Mouse (Mus musculus) liver, postnatal 0 days (tissue): ENCODE results near the gene Nrtn. TPM values are rescaled to one million over a fixed set of nuclear protein-coding genes. Genes with fewer than 3 reads are reported as not detected.
A peak's percentile ranks its signal among the peaks of the same experiment; 100 is the strongest.

Experiments
- ATAC-seq: fragments of 200-750 bp; cut with Nextera tagmentation; 2 replicates; pipeline ENCODE4 v1.8.0; 2017; ENCODE audit warnings: mild to moderate bottlenecking, moderate library complexity
- DNase-seq: peaks from one replicate; pipeline ENCODE4 v3.0.0-alpha.2; 2016
- H3K27ac ChIP-seq: fragments of 300-500 bp; sonication (generic); 2 replicates; pipeline ENCODE4 v1.5.1; 2014; ENCODE audit warnings: antibody characterized with exemption, moderate library complexity, mild to moderate bottlenecking, low read depth
- H3K27me3 ChIP-seq: fragments of 300-500 bp; sonication (generic); 2 replicates; pipeline ENCODE4 v1.6.1; 2014; ENCODE audit warnings: low read length, control low read depth, mixed read lengths; ENCODE audit not compliant: insufficient read depth
- H3K36me3 ChIP-seq: fragments of 300-500 bp; sonication (generic); replicated peaks from 2 replicates; pipeline ENCODE4 v1.6.1; 2014; ENCODE audit warnings: mild to moderate bottlenecking, control low read depth, low read length, moderate library complexity, mixed read lengths; ENCODE audit not compliant: insufficient read depth
- H3K4me1 ChIP-seq: fragments of 300-500 bp; sonication (generic); 2 replicates; pipeline ENCODE4 v1.6.1; 2014; ENCODE audit warnings: antibody characterized with exemption, mild to moderate bottlenecking, control low read depth; ENCODE audit not compliant: insufficient read depth
- H3K4me2 ChIP-seq: fragments of 300-500 bp; sonication (generic); 2 replicates; pipeline ENCODE4 v1.6.1; 2014; ENCODE audit warnings: low read depth, mild to moderate bottlenecking, low read length, moderate library complexity, mixed read lengths
- H3K4me3 ChIP-seq: fragments of 300-500 bp; sonication (generic); 2 replicates; pipeline ENCODE4 v1.5.1; 2014; ENCODE audit warnings: low read depth, low read length
- H3K9ac ChIP-seq: fragments of 300-500 bp; sonication (generic); replicated peaks from 2 replicates; pipeline ENCODE4 v1.6.1; 2014; ENCODE audit warnings: mild to moderate bottlenecking, moderate library complexity
- H3K9me3 ChIP-seq: fragments of 300-500 bp; sonication (generic); 2 replicates; pipeline ENCODE4 v1.6.1; 2016; ENCODE audit warnings: mild to moderate bottlenecking, control low read depth, low read length, mixed read lengths
- CTCF ChIP-seq: sonication (generic); IDR thresholded peaks from 2 replicates; pipeline ENCODE4 v1.5.1; 2016; ENCODE audit warnings: antibody characterized with exemption, low read depth
- EP300 ChIP-seq: IDR thresholded peaks from 2 replicates; pipeline ENCODE4 v1.6.1; 2016; ENCODE audit warnings: antibody characterized with exemption, low read depth, mild to moderate bottlenecking
- WGBS: fragments of 180-500 bp; shearing (Covaris S2); extraction: QIAGEN DNeasy Blood & Tissue Kit; methylation state at CpG from one replicate; pipeline ENCODE4 v1.1.7; 2014; ENCODE audit not compliant: insufficient replicate concordance; 5-methylcytosine and 5-hydroxymethylcytosine counted together
- polyA plus RNA-seq: library from polyadenylated mRNA; unstranded; fragments of >200 nt; fragmentation: Nextera tagmentation; extraction: Ambion mirVana; gene quantifications from 2 replicates; pipeline ENCODE4 v1.2.1, GENCODE M21; 2015

Nrtn gene
- polyA plus RNA-seq, 1 experiment from 2014 or later, result 1.2 TPM

GRCm38 (mm10) chr17:56727659-56728058 is 29.7 kb downstream of the Nrtn start:
- 10% methylated on average over 12 of the region's 12 CpGs for WGBS
- no peak overlapping the region for H3K4me3 ChIP-seq
- DNase-seq (no peak), ATAC-seq (no peak)
- no peaks in the 10 kb centered on the region for H3K9me3 ChIP-seq
- H3K4me2 ChIP-seq, result no peak overlapping the region
- H3K4me1 ChIP-seq, result peaks cover 3% of the 10 kb centered on the region; the same call in 1 of the 2 replicates
- no peak overlapping the region for H3K9ac ChIP-seq
- peaks cover 6% of the 10 kb centered on the region; the same call in 1 of the 2 replicates for H3K27me3 ChIP-seq
- TF ChIP-seq EP300 (no peak), CTCF (no peak)
- peaks cover 5% of the 10 kb centered on the region; the same call in 1 of the 2 replicates for H3K36me3 ChIP-seq
- H3K27ac ChIP-seq, result no peak overlapping the region

DNA sequence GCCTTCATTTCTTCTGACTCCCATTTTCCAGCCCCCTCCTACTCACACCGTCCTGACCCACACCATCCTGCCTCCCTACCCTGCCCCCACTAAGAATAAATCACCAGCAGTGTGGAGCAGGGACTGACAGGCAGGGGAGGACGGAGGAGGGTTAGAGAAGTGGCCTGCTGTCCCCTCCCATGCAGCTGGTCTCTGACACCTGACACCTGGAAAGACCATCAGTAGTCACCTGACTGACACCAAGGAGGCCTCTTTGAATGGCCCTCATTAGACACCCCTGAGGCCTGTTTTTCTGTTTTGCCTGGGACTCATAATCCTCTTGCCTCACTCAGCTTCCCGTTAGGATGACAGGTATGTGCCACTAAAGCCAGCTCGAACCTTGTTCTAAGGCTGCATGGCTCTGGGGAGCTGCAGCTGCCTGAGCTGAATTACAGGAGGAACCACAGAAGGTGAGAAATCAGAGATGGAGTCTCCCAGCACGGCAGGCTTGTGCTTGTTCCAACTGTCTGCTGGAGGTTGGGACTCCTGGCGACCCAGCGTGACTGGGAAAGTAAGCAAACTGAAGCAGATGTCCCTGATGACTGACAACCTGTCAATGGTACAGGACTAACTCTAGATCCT is 30.2 kb downstream of the Nrtn start:
- Histone ChIP-seq H3K27ac (no peak overlapping the region), H3K4me3 (no peak overlapping the region), H3K36me3 (peaks cover 9% of the 10 kb centered on the region; the same call in 1 of the 2 replicates), H3K4me1 (peaks cover 3% of the 10 kb centered on the region; the same call in 1 of the 2 replicates), H3K4me2 (no peak overlapping the region), H3K27me3 (peaks cover 6% of the 10 kb centered on the region; the same call in 1 of the 2 replicates), H3K9me3 (no peaks in the 10 kb centered on the region), H3K9ac (no peak overlapping the region)
- no peak for DNase-seq
- TF ChIP-seq CTCF (no peak), EP300 (no peak)
- WGBS, result 25% methylated on average over 7 of the region's 7 CpGs
- ATAC-seq, result no peak

DNA sequence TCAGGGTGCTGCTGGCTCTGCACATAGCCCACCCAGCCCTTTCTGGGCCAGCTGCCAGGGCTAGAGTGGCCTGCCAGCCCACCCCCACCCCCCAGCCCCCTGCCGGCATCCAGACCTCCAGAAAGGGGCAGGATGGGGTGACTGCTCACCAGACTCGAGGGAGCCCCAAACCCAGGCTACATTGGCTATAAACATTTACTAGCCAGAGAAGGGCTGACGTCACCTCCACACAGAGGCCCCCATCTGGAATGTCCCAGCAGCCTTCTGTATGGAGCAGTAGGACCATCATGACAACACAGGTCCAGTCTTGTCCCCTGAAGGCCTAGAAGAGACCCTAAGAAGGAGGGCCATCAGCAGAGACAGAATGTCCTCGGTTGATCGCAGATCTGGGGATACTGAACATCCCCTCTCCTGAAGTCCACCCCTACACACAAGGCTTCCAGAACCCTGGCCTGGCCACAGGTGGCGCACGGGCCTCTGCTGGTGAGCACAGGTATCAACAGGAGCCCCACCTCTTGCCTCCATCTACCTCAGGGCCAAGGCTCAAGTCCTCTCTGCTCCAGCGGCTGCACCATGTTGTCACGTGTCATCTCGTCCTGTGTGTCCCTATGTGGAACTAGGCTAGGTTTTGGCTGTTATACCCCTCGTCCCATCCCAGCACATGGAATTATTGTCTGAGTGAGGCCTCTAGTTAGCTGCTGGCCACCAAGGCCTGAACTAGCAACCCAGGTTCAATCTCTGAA is 33.7 kb downstream of the Nrtn start:
- peaks cover 5% of the 10 kb centered on the region; the same call in 1 of the 2 replicates for H3K27me3 ChIP-seq
- peaks cover 7% of the 10 kb centered on the region for H3K4me1 ChIP-seq
- no peak overlapping the region for H3K9ac ChIP-seq
- no peak overlapping the region for H3K4me2 ChIP-seq
- ATAC-seq (no peak), DNase-seq (no peak)
- H3K27ac ChIP-seq, result no peak overlapping the region
- H3K9me3 ChIP-seq, result no peaks in the 10 kb centered on the region
- peaks cover 18% of the 10 kb centered on the region; the same call in 1 of the 2 replicates for H3K36me3 ChIP-seq
- no peak overlapping the region for H3K4me3 ChIP-seq
- TF ChIP-seq EP300, result no peak
- TF ChIP-seq CTCF, result peak; percentile 21; the same call in 1 of the 2 replicates
- 85% methylated on average over 11 of the region's 11 CpGs for WGBS

DNA sequence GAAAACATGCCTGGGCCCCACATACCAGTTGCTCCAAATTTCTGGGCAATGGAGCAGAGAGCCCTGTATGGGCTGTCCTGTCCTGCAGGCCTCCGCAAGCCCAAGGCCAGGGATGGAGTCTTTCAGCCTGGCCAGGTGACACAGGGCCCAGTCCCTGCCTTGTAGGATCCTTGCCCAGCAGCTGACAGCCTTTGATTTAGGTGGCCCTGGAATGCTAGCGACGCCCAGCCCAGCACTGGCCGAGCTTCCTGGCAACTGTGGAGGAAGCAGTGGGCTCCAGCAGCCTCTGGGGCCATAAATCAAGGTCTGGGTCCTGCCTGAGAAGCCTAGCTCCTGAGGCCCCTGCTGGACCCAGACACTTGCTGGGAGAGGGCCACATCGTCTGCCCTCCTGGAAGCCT is 34.9 kb downstream of the Nrtn start:
- ATAC-seq (no peak), DNase-seq (no peak)
- Histone ChIP-seq H3K4me1 (peaks cover 10% of the 10 kb centered on the region), H3K27me3 (no peaks in the 10 kb centered on the region), H3K9ac (no peak overlapping the region), H3K36me3 (peaks cover 18% of the 10 kb centered on the region; the same call in 1 of the 2 replicates), H3K9me3 (no peaks in the 10 kb centered on the region), H3K27ac (no peak overlapping the region), H3K4me3 (no peak overlapping the region), H3K4me2 (no peak overlapping the region)
- WGBS, result 82% methylated on average over 5 of the region's 5 CpGs
- TF ChIP-seq EP300 (no peak), CTCF (no peak)

DNA sequence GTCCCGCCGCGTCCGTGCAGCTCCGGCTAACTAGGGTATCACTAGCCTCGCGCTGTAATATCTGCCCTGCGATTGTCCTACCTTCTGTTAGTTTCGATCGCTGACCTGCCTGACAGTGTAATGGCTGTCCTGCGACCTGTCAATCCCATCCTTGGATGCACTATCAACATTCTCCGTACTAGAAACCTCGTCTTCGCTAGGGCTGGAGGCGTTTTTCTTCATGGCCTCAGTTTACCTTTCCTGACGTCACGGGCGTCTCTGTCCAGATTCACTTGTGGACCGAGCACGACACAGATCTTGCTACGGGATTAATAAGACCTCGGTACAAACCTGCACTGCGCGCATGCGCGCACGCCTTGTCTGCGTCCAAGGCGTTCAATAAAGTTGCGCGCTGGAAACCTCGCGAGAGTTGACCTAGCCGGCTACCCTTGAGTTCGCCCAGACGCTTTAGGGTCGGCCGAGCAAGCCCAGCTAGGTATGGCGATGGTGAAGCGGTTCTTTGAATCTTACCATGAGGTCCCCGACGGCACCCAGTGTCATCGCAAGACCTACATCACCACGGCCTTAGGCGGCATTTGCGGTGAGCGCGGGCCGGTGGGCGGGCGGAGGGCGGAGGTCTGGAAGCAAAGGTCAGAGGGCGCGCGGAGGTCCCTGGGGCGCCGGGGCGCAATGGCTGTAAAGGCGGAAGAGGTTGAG is 39.8 kb downstream of the Nrtn start, which contains the start of the genes Ndufa11 and Vmac:
Gene Ndufa11 (plus strand): TSS at position 405 of the 696 bp plus-strand sequence.
Gene Vmac (minus strand): TSS at position 660 of the 696 bp plus-strand sequence.
- ATAC-seq (peak; percentile 77), DNase-seq (peak; percentile 98)
- Histone ChIP-seq H3K36me3 (0 out of 2 replicates have a peak, but pooled peaks cover 11% of the 10 kb centered on the region), H3K4me2 (peak within 1 kb of the TSS; percentile 92), H3K27ac (peak within 1 kb of the TSS; percentile 83), H3K9me3 (no peaks in the 10 kb centered on the region), H3K4me1 (peaks cover 19% of the 10 kb centered on the region), H3K9ac (peak within 1 kb of the TSS; percentile 87), H3K27me3 (no peaks in the 10 kb centered on the region), H3K4me3 (peak within 1 kb of the TSS; percentile 76)
- WGBS, result under 1% methylated on average over 59 of the region's 59 CpGs
- TF ChIP-seq CTCF (no peak), EP300 (peak; percentile 78; the same call in 1 of the 2 replicates)
